Mouse (Mus musculus) heart, postnatal 0 days (tissue): ENCODE data around the gene Tbx1.

Experiments used
- CTCF ChIP-seq: IDR thresholded peaks from 2 replicates; pipeline ENCODE4 v1.5.1; 2016; ENCODE audit warnings: antibody characterized with exemption, control low read depth, low read depth
- EP300 ChIP-seq: IDR thresholded peaks from 2 replicates; pipeline ENCODE4 v1.6.1; 2016; ENCODE audit warnings: antibody characterized with exemption, low read depth

DNA sequence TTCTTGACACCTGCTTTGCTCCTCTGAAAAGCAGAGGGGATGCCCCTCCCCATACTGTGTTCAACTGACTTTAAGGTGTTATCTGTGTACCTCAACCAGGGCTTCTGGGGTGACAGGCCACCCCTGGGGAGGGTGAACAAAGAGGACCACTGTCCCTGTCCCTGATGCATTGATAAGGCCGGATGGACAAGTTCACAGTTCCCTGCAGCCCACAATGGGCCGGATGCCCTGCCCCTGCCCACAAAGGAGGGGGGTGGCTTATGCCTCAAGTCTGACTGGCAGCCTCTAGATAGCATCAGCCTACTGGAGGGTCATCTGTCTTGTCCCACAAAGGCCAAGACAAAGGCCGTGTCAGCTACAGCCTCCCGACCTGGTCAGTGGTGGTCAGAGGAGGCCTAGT lies 28.6 kb upstream of the Tbx1 start:
- no peak for TF ChIP-seq EP300
- TF ChIP-seq CTCF: no peak
